Mouse (Mus musculus) heart, adult 2 months (tissue): ENCODE data around the gene Yif1a. TPM values are rescaled to one million over a fixed set of nuclear protein-coding genes. Genes with fewer than 3 reads are reported as not detected.

Source experiments
- DNase-seq, 2 experiments: peaks; one replicate each; pipeline ENCODE4 v3.0.0; 2021
- H3K27ac ChIP-seq: fragments of 200-600 bp; 2 replicates; pipeline ENCODE4 v1.8.1; 2022
- H3K27me3 ChIP-seq: fragments of 200-500 bp; 2 replicates; pipeline ENCODE4 v1.6.1; 2012; ENCODE audit warnings: mild to moderate bottlenecking, low read length, inconsistent platforms, mixed read lengths; ENCODE audit not compliant: control insufficient read depth, insufficient read depth
- H3K36me3 ChIP-seq: fragments of 200-500 bp; 2 replicates; pipeline ENCODE4 v1.6.1; 2012; ENCODE audit warnings: low read length, inconsistent platforms; ENCODE audit not compliant: control insufficient read depth, insufficient read depth
- H3K4me1 ChIP-seq: fragments of 200-500 bp; 2 replicates; pipeline ENCODE4 v1.6.1; 2011; ENCODE audit warnings: low read length; ENCODE audit not compliant: control insufficient read depth, insufficient read depth
- H3K4me3 ChIP-seq: fragments of 200-600 bp; 2 replicates; pipeline ENCODE4 v1.8.1; 2022
- H3K79me2 ChIP-seq: fragments of 200-500 bp; replicated peaks from 2 replicates; pipeline ENCODE4 v1.6.1; 2012; ENCODE audit warnings: mild to moderate bottlenecking, inconsistent platforms, low read length, moderate library complexity, mixed read lengths; ENCODE audit not compliant: control insufficient read depth, insufficient read depth
- H3K9ac ChIP-seq: fragments of 200-500 bp; 2 replicates; pipeline ENCODE4 v1.6.1; 2012; ENCODE audit warnings: low read depth, mild to moderate bottlenecking, control low read depth, inconsistent platforms, low read length, mixed read lengths
- CTCF ChIP-seq: fragments of 200-600 bp; IDR thresholded peaks from 2 replicates; pipeline ENCODE4 v1.8.1; 2022; ENCODE audit warnings: antibody characterized with exemption, mild to moderate bottlenecking, moderate library complexity
- EP300 ChIP-seq: fragments of 200-500 bp; IDR thresholded peaks from 2 replicates; pipeline ENCODE4 v1.6.1; 2011; ENCODE audit warnings: low read depth, low read length, control low read depth; ENCODE audit not compliant: insufficient read depth
- POLR2A ChIP-seq: fragments of 200-500 bp; IDR thresholded peaks from 2 replicates; pipeline ENCODE4 v1.6.1; 2011; ENCODE audit warnings: mild to moderate bottlenecking, low read depth, low read length, control low read depth; ENCODE audit not compliant: insufficient read depth
- WGBS: fragments of 180-500 bp; shearing (Covaris S2); methylation state at CpG from one replicate; pipeline ENCODE4 v1.1.7; 2018; 5-methylcytosine and 5-hydroxymethylcytosine counted together
- intact Hi-C: fragments of 180-260 bp; cut with DNase I; formaldehyde crosslinking; loops from one replicate; pipeline ENCODE4 v1.15.1; 2025
- polyA plus RNA-seq: library from polyadenylated mRNA; depleted of rRNA; stranded (reverse); fragments of >200 nt; gene quantifications from 2 replicates; pipeline ENCODE4 v1.2.3, GENCODE M21; 2012
- total RNA-seq, 2 experiments: library from RNA; stranded (reverse); gene quantifications; 2 replicates each; pipeline ENCODE4 v1.2.3; 2021

Gene Yif1a
- total and polyA plus RNA-seq, 3 experiments = 90.8 to 242 (median 108) TPM

DNA sequence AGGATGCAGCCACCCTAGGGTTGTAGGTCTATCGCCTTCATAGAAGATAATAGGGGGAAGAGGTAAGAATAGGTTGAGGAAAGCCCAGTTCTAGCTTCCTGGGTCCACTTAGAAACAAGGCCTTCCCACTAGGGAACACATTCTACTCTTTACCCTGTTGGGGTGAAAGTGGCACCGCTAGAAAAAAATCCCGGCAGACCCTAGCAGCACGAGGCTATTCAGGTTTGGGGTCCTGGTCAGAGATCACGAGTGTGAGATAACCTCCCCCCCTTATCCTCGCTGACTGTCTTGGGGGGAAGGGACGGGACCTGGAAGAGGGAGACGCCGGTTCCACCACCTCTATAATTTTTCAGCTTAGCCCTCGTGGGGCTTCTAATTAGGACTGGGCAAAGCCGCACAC is 17.3 kb upstream of the Yif1a start:
- no peak for TF ChIP-seq CTCF
- TF ChIP-seq POLR2A = no peak
- no peak for TF ChIP-seq EP300
- no peak overlapping the region for H3K4me3 ChIP-seq
- DNase-seq = no peak
- intact Hi-C loops = no loop called here
- no peaks in the 10 kb centered on the region for H3K36me3 ChIP-seq
- no peaks in the 10 kb centered on the region for H3K79me2 ChIP-seq
- H3K4me1 ChIP-seq = peaks cover 8% of the 10 kb centered on the region
- 46% methylated on average over 11 of the region's 11 CpGs for WGBS
- H3K9ac ChIP-seq = no peak overlapping the region; the same call in 1 of the 2 replicates
- H3K27me3 ChIP-seq = no peaks in the 10 kb centered on the region; the same call in 1 of the 2 replicates
- H3K27ac ChIP-seq = peak overlapping the region; percentile 64

DNA sequence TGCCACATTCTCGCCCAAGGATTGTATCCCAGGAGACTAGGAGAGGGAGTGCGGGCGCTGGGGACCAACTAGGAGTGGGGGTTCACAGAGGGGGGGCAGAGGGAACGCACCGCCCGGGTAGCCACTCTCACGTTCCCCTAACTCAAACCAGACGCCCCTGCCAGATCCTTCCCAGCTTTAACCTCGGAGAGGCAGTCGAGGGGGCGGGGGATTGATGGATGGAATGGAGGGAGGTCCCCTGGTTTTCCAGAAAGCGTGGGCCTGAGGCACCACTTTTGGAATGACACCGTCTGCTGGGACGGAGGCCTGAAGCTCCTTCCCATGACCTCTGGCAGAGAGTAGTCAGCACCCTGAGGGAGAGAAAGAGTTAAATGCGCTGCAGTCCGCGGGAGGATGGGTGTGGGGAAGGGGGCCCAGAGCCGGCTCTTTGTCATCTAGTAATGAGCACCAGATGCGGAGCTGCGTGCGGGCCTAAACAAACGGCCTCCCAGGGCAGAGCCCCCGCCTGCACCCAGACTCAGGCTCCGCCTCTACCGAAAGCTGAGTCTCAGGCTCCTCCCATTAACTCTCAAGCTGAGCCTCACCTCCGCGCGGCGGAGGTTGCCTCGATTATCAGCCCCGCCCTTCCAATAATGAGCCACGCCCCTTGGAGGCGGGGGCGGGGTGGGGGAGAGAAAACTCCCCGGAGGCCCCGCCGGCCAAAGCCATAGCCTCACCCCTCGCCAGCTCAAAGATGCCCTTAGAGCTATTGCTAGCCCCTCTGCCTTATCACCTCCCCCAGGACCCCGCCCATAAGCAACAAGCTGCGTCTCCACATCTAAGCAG is 16.6 kb upstream of the Yif1a start:
- H3K36me3 ChIP-seq = no peaks in the 10 kb centered on the region
- H3K27ac ChIP-seq = peak overlapping the region; percentile 64
- peak overlapping the region; percentile 61 for H3K4me3 ChIP-seq
- peak; percentile 85 to 88 for DNase-seq
- TF ChIP-seq POLR2A = no peak; the same call in 1 of the 2 replicates
- 0 out of 2 replicates have a peak, but pooled peaks have one; percentile 12 for TF ChIP-seq EP300
- no peak for TF ChIP-seq CTCF
- H3K79me2 ChIP-seq = no peaks in the 10 kb centered on the region
- intact Hi-C loops = loop anchor here (2.0 kb wide), 1 partner anchor 55 kb away; no protein-coding TSS in a partner anchor
- peaks cover 8% of the 10 kb centered on the region for H3K4me1 ChIP-seq
- 7% methylated on average over 40 of the region's 40 CpGs for WGBS
- peak overlapping the region; percentile 43 for H3K9ac ChIP-seq
- no peaks in the 10 kb centered on the region; the same call in 1 of the 2 replicates for H3K27me3 ChIP-seq

DNA sequence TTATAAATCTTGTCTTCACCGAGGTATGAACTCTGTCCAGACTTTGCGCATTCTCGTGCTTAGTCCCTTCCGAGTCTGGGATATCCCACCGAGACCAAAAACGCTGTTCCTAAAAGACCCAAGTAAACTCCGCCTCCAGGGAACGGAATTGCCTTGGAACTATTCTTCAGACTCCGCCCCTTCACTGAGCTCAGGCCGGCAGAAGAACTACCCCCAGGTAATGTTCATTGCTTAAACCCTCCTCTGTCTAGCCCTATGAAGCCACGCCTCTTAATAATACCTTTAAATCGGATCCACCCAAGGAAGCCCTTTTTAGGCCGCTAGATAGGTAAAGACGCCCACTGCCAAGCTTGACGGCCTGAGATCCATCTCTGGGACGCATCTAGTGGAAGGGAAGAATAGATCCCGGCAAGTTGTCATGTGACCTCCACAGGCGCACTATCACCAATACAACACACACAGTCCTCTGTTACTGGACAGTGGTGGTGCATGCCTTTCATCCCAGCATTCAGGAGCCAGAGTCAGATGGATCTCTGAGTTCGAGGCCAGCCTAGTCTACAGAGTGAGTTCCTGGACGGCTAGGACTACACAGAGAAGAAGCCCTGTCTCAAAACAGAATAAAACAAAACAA is 15.8 kb upstream of the Yif1a start:
- Histone ChIP-seq H3K27ac (peak overlapping the region; percentile 64), H3K4me3 (peak overlapping the region; percentile 61), H3K27me3 (no peaks in the 10 kb centered on the region; the same call in 1 of the 2 replicates), H3K79me2 (no peaks in the 10 kb centered on the region), H3K4me1 (peaks cover 3% of the 10 kb centered on the region), H3K36me3 (no peaks in the 10 kb centered on the region), H3K9ac (peak overlapping the region; percentile 34)
- TF ChIP-seq POLR2A (no peak), EP300 (no peak), CTCF (no peak)
- DNase-seq = no peak
- WGBS = 3% methylated on average over 20 of the region's 20 CpGs
- intact Hi-C loops = loop anchor here (1.0 to 2.0 kb wide), 3 partner anchors 16 to 56 kb away; partner anchors contain the start of gene Rin1

DNA sequence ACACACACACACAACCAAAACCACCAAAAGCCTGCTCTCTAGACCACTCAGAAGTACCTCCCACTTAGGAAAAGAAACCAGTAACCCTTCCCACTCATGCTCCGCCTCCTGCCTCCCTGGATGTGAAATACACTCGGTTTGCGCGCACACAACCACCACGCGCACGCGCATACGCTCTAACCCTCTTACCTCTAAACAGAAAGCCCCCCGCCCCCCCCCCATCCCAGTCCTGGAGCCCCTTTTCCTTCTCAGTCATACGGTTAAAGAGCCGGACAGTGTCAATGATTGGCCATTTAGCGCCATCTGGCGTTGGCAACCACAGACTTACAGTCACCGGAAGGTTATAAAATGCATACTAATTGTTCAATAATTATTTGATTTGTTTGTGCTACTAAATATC is 15.3 kb upstream of the Yif1a start:
- no peaks in the 10 kb centered on the region for H3K36me3 ChIP-seq
- 1% methylated on average over 15 of the region's 15 CpGs for WGBS
- H3K27me3 ChIP-seq = no peaks in the 10 kb centered on the region; the same call in 1 of the 2 replicates
- no peaks in the 10 kb centered on the region for H3K79me2 ChIP-seq
- H3K27ac ChIP-seq = no peak overlapping the region
- peak overlapping the region; percentile 61 for H3K4me3 ChIP-seq
- no peak for TF ChIP-seq EP300
- TF ChIP-seq CTCF = peak; percentile 75
- TF ChIP-seq POLR2A = no peak
- H3K4me1 ChIP-seq = peaks cover 3% of the 10 kb centered on the region
- no peak overlapping the region for H3K9ac ChIP-seq
- DNase-seq = peak; percentile 52 to 77
- intact Hi-C loops = loop anchor here (1.0 to 2.0 kb wide), 3 partner anchors 17 to 56 kb away; partner anchors contain the start of gene Rin1

DNA sequence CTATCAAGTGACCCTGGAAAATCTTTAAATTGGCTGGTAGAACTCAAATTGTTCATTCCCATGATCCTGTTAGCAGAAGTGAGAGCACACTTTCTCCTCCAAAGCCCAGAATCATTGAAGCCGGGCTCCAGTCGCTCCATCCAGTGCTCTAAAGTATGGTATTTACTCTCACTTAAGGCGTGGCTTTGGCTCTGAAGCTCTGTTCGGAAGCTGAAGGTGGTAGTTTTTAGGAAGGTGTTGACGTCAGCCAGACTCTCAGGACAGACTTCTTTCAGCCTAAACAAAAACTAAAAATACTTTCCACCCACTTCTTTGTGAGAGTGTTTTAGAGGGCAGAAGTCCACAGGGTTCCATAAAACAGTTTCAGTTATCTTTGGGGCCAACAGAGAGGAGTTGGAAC is 14.8 kb upstream of the Yif1a start:
- TF ChIP-seq CTCF (no peak), POLR2A (no peak), EP300 (no peak)
- WGBS = 32% methylated on average over 5 of the region's 5 CpGs
- no peak overlapping the region for H3K9ac ChIP-seq

DNA sequence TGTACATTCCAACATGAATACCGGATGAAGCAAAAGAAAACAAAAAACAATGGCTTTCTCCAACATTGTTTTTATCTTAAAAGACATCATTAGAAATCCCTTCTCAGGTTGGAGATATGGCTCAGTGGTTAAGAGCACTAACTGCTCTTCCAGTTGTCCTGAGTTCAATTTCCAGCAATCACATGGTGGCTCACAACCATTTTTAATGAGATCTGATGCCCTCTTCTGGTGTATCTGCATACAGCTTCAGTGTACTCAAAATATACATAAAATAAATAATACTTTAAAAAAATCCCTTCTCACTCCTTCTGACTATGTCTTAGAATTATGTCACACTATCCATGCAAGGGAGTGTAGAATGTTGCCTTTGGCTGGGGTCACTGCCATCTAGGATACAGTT is 9.1 kb upstream of the Yif1a start:
- Histone ChIP-seq H3K27ac (no peak overlapping the region), H3K4me3 (no peak overlapping the region), H3K36me3 (no peaks in the 10 kb centered on the region), H3K4me1 (no peaks in the 10 kb centered on the region), H3K27me3 (peaks cover 4% of the 10 kb centered on the region; the same call in 1 of the 2 replicates), H3K79me2 (no peaks in the 10 kb centered on the region), H3K9ac (no peak overlapping the region)
- TF ChIP-seq EP300 (no peak), POLR2A (no peak), CTCF (peak; percentile 39)
- 89% methylated on average over 1 of the region's 1 CpGs for WGBS
- no peak for DNase-seq
- intact Hi-C loops = no loop called here

More for the DNA sequence above, 14.8 kb upstream of the Yif1a start:
- intact Hi-C loops = loop anchor here (1.0 to 2.0 kb wide), 3 partner anchors 17 to 57 kb away; partner anchors contain the start of gene Rin1
- Histone ChIP-seq H3K27ac (no peak overlapping the region), H3K79me2 (no peaks in the 10 kb centered on the region), H3K27me3 (no peaks in the 10 kb centered on the region), H3K36me3 (no peaks in the 10 kb centered on the region), H3K4me1 (peaks cover 3% of the 10 kb centered on the region), H3K4me3 (no peak overlapping the region)
- no peak for DNase-seq
